Mouse (Mus musculus): ENCODE data around the gene Numa1.

DNA sequence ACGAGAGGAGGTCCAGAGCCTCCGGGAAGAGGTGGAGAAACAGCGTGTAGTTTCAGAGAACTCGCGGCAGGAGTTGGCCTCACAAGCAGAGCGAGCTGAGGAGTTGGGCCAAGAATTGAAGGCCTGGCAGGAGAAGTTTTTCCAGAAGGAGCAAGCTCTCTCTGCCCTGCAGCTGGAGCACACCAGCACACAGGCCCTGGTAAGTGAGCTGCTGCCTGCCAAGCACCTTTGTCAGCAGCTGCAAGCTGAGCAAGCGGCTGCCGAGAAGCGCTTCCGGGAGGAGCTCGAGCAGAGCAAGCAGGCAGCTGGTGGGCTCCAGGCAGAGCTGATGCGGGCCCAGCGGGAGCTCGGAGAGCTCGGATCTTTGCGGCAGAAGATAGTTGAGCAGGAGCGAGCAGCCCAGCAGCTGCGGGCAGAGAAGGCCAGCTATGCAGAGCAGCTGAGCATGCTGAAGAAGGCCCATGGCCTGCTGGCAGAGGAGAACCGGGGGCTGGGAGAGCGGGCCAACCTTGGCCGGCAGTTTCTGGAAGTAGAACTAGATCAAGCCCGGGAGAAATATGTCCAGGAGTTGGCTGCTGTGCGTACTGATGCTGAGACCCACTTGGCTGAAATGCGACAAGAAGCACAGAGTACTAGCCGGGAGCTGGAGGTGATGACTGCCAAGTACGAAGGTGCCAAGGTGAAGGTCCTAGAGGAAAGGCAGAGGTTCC lies 67.2 kb downstream of the Numa1 start:
- TF ChIP-seq GATA1 (IDR thresholded peaks at IDR 0.05; ENCODE audit: borderline replicate concordance, low read length) (no peak), FLI1 (IDR thresholded peaks at IDR 0.05; ENCODE audit: low read length) (no peak)
